Mouse (Mus musculus) intestine, postnatal 0 days (tissue): Measurements from ENCODE around the gene Znrf2. TPM values are rescaled to one million over a fixed set of nuclear protein-coding genes. Genes with fewer than 3 reads are reported as not detected.
"Not testable (repeated sequence)": the region's sequence is repeated elsewhere in the genome, so short reads cannot be mapped to it uniquely, and the experiment has no call there.

Experiments used
- ATAC-seq: fragments of 200-750 bp; cut with Nextera tagmentation; 2 replicates; pipeline ENCODE4 v1.8.0; 2017; ENCODE audit warnings: mild to moderate bottlenecking, moderate TSS enrichment, moderate library complexity
- H3K27ac ChIP-seq: fragments of 300-500 bp; sonication (generic); 2 replicates; pipeline ENCODE4 v1.5.1; 2014; ENCODE audit warnings: mild to moderate bottlenecking, low read depth, low read length, moderate library complexity
- H3K27me3 ChIP-seq: fragments of 300-500 bp; sonication (generic); replicated peaks from 2 replicates; pipeline ENCODE4 v1.6.1; 2014; ENCODE audit warnings: low read length, mixed read lengths; ENCODE audit not compliant: control insufficient read depth, insufficient read depth
- H3K36me3 ChIP-seq: fragments of 300-500 bp; sonication (generic); 2 replicates; pipeline ENCODE4 v1.6.1; 2014; ENCODE audit warnings: mild to moderate bottlenecking, moderate library complexity; ENCODE audit not compliant: control insufficient read depth, insufficient read depth
- H3K4me1 ChIP-seq: fragments of 300-500 bp; sonication (generic); replicated peaks from 2 replicates; pipeline ENCODE4 v1.6.1; 2014; ENCODE audit warnings: antibody characterized with exemption, low read length, mixed read lengths; ENCODE audit not compliant: control insufficient read depth, insufficient read depth
- H3K4me2 ChIP-seq: fragments of 300-500 bp; sonication (generic); replicated peaks from 2 replicates; pipeline ENCODE4 v1.6.1; 2014; ENCODE audit warnings: low read depth, mild to moderate bottlenecking, moderate library complexity
- H3K4me3 ChIP-seq: fragments of 300-500 bp; sonication (generic); 2 replicates; pipeline ENCODE4 v1.5.1; 2014; ENCODE audit warnings: low read depth, low read length
- H3K9ac ChIP-seq: fragments of 300-500 bp; sonication (generic); 2 replicates; pipeline ENCODE4 v1.6.1; 2014; ENCODE audit warnings: mild to moderate bottlenecking, low read depth, low read length
- H3K9me3 ChIP-seq: fragments of 300-500 bp; sonication (generic); 2 replicates; pipeline ENCODE4 v1.6.1; 2016; ENCODE audit warnings: mixed run types; ENCODE audit not compliant: control insufficient read depth
- CTCF ChIP-seq: sonication (generic); IDR thresholded peaks from 2 replicates; pipeline ENCODE4 v1.5.1; 2016; ENCODE audit warnings: low read depth, mild to moderate bottlenecking, control low read depth, antibody characterized with exemption, moderate library complexity
- WGBS: fragments of 180-500 bp; shearing (Covaris S2); extraction: QIAGEN DNeasy Blood & Tissue Kit; methylation state at CpG from one replicate; pipeline ENCODE4 v1.1.7; 2014; 5-methylcytosine and 5-hydroxymethylcytosine counted together
- polyA plus RNA-seq: library from polyadenylated mRNA; unstranded; fragments of >200 nt; fragmentation: Nextera tagmentation; extraction: Ambion mirVana; gene quantifications from 2 replicates; pipeline ENCODE4 v1.2.1, GENCODE M21; 2015

Znrf2 gene
- polyA plus RNA-seq, 1 experiment from 2014 or later: 7.8 TPM

DNA sequence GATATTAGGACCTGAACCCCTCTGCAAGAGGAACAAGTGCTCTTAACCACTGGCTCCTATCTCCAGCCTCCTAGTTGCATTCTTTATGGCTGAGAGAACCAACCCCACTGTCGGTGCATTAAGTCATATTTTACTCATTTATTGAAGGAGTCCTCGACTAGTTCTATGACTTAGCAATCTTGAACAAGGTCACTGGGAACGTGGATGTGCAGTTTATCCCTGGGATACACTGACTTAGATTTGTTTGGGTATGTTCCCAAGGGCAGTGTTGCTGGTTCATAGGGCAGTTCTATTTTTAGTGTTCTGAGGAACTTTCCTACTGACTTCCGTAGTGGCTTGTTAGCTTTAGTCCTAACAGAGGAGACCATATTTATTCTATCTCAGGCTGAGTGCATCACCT is 5.6 kb downstream of the Znrf2 start:
- no peak overlapping the region for H3K4me2 ChIP-seq
- no peak overlapping the region for H3K4me3 ChIP-seq
- ATAC-seq: no peak
- TF ChIP-seq CTCF: no peak
- no peak overlapping the region for H3K9ac ChIP-seq
- H3K4me1 ChIP-seq: peaks cover 2% of the 10 kb centered on the region; the same call in 1 of the 2 replicates
- no peaks in the 10 kb centered on the region for H3K27me3 ChIP-seq
- H3K9me3 ChIP-seq: no peaks in the 10 kb centered on the region
- H3K36me3 ChIP-seq: no peaks in the 10 kb centered on the region
- WGBS: 43% methylated on average over 4 of the region's 4 CpGs
- H3K27ac ChIP-seq: no peak overlapping the region

DNA sequence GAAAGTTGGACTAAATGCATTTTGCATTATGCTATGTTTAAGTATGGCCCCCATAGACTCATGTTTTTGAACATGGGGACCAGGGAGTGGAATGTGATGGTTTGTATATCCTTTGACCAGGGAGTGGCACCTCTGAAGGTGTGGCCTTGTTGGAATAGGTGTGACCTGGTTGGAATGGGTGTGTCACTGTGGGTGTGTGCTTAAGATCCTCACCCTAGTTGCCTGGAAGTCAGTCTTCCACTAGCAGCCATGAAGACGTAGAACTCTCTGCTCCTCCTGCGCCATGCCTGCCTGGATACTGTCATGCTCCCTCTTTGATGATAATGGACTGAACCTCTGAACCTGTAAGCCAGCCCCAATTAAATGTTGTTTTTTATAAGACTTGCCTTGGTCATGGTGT is 7.8 kb downstream of the Znrf2 start:
- not testable (repeated sequence) for ATAC-seq, H3K27me3 ChIP-seq, H3K4me3 ChIP-seq, H3K9ac ChIP-seq, H3K36me3 ChIP-seq, H3K4me1 ChIP-seq, H3K4me2 ChIP-seq, H3K27ac ChIP-seq, H3K9me3 ChIP-seq
- WGBS: 78% methylated on average over 2 of the region's 2 CpGs

GRCm38 (mm10) chr6:54827481-54827880 is 10.8 kb downstream of the Znrf2 start:
- no peak overlapping the region for H3K4me2 ChIP-seq
- no peak overlapping the region for H3K27ac ChIP-seq
- H3K36me3 ChIP-seq: no peaks in the 10 kb centered on the region
- H3K27me3 ChIP-seq: no peaks in the 10 kb centered on the region
- ATAC-seq: no peak
- H3K4me3 ChIP-seq: no peak overlapping the region
- WGBS: 68% methylated on average over 5 of the region's 5 CpGs
- H3K9me3 ChIP-seq: no peaks in the 10 kb centered on the region
- no peak overlapping the region for H3K9ac ChIP-seq
- TF ChIP-seq CTCF: no peak
- H3K4me1 ChIP-seq: peaks cover 3% of the 10 kb centered on the region; the same call in 1 of the 2 replicates

- Histone ChIP-seq H3K9me3 (no peaks in the 10 kb centered on the region), H3K27ac (no peak overlapping the region), H3K4me1 (peaks cover 3% of the 10 kb centered on the region; the same call in 1 of the 2 replicates), H3K9ac (no peak overlapping the region), H3K4me2 (no peak overlapping the region), H3K36me3 (no peaks in the 10 kb centered on the region), H3K27me3 (no peaks in the 10 kb centered on the region), H3K4me3 (no peak overlapping the region)
- TF ChIP-seq CTCF: no peak
- ATAC-seq: no peak
- 79% methylated on average over 1 of the region's 1 CpGs for WGBS
Measured at GRCm38 (mm10) chr6:54828274-54828673, 11.6 kb downstream of the Znrf2 start.

DNA sequence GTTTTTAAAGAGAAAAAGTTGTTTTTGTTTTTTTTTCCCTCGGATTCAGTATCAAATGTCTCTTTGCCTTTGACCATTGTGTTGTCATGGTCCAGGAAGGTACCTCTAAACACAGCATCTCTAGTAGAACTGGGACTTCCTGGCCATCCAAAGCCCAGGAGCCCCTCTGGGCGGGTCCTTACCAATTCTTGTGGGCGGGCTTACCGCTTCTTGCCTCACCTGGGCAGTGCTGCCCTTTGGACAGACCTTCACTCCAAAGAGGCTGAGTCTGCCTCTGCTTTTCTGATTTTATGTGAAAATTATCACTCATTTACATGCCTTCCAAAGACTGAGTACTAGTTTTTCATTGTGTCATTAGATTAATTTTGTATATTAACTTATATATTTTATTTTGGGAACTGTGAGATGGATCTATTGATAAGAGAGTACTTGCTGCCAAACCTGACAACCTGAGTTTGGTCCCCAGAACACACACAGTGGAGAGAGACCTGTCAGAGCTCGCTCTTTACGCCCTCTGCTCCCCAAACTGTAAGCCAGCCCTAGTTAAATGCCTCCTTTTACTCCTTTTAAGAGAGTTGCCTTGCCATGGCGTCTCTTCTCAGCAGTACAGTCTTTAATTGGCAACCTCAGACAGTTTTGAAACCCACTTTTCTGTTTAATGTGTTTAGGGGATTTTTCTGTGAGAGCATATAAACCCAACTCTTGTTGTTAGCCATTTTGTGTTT is 13.5 kb downstream of the Znrf2 start:
- no peaks in the 10 kb centered on the region for H3K9me3 ChIP-seq
- no peak overlapping the region for H3K27ac ChIP-seq
- peaks cover 3% of the 10 kb centered on the region; the same call in 1 of the 2 replicates for H3K4me1 ChIP-seq
- no peaks in the 10 kb centered on the region for H3K36me3 ChIP-seq
- WGBS: 75% methylated on average over 7 of the region's 7 CpGs
- no peak for ATAC-seq
- no peaks in the 10 kb centered on the region for H3K27me3 ChIP-seq
- no peak overlapping the region for H3K9ac ChIP-seq
- no peak overlapping the region for H3K4me3 ChIP-seq
- H3K4me2 ChIP-seq: no peak overlapping the region
- TF ChIP-seq CTCF: no peak

DNA sequence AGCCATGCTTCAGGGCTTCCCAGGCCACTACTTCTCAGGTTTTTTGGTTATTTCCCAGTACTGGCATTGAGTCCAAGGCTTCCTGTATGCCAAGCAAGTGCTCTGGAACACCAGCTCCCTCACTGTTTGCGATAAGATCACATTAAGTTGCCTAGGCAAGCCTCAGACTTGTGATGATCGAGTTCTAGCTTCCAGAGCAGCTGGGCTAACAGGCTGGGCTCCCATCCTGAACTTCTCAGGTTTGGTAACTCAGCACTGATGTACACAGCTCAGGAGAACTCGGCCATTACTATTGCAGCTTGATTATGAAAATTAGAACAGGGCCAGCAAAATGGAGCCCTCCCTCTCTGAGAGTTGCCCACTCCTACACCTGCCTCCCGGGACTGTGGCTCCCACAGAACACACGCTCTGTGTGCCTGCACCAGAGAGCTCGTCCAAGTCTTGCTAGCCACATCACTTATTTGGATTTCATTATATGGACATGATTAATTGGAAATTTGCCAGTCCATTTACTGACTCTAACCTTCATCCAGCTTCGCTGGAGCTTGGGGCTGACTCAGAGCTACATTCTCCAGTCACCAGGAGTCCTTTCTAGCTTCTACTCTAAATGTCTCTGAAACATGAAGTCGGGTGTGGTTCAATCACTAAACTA is 14.5 kb downstream of the Znrf2 start:
- ATAC-seq: no peak
- H3K27ac ChIP-seq: no peak overlapping the region
- H3K4me2 ChIP-seq: no peak overlapping the region
- no peak for TF ChIP-seq CTCF
- H3K36me3 ChIP-seq: no peaks in the 10 kb centered on the region
- no peak overlapping the region for H3K4me3 ChIP-seq
- H3K9me3 ChIP-seq: no peaks in the 10 kb centered on the region
- H3K4me1 ChIP-seq: peaks cover 3% of the 10 kb centered on the region; the same call in 1 of the 2 replicates
- 75% methylated on average over 8 of the region's 8 CpGs for WGBS
- H3K27me3 ChIP-seq: no peaks in the 10 kb centered on the region
- H3K9ac ChIP-seq: no peak overlapping the region
